Mouse (Mus musculus): Measurements from ENCODE around the gene Nup188.

Nup188 gene

GRCm38 (mm10) chr2:30349196-30349595, 63.0 kb downstream of the Nup188 start:
- DNase-seq (ENCODE audit: low read depth, low spot score) = no peak

GRCm38 (mm10) chr2:30351149-30351548, 65.0 kb downstream of the Nup188 start:
- DNase-seq (ENCODE audit: low read depth, low spot score) = no peak

- DNase-seq (ENCODE audit: low read depth, low spot score) = peak; percentile 86
Measured at GRCm38 (mm10) chr2:30355861-30356260, 69.7 kb downstream of the Nup188 start.

GRCm38 (mm10) chr2:30356266-30356665, 70.1 kb downstream of the Nup188 start:
- peak; percentile 61 for DNase-seq (ENCODE audit: low read depth, low spot score)

GRCm38 (mm10) chr2:30356906-30357305, 70.7 kb downstream of the Nup188 start:
- no peak for DNase-seq (ENCODE audit: low read depth, low spot score)

GRCm38 (mm10) chr2:30357552-30358510, 71.6 kb downstream of the Nup188 start:
- DNase-seq (ENCODE audit: low read depth, low spot score) = peak; percentile 78

- peak; percentile 90 for DNase-seq (ENCODE audit: low read depth, low spot score)
Measured at GRCm38 (mm10) chr2:30358533-30359531, 72.6 kb downstream of the Nup188 start, which contains the start of gene Sh3glb2. Sh3glb2 (minus strand) TSS chr2:30359337.

GRCm38 (mm10) chr2:30360626-30361025, 74.4 kb downstream of the Nup188 start:
- no peak for DNase-seq (ENCODE audit: low read depth, low spot score)

- DNase-seq (ENCODE audit: low read depth, low spot score) = no peak
Measured at GRCm38 (mm10) chr2:30362865-30363264, 76.7 kb downstream of the Nup188 start.

GRCm38 (mm10) chr2:30363773-30364650, 77.8 kb downstream of the Nup188 start, which contains the start of gene Miga2:
Miga2 (plus strand) TSS chr2:30364233.
- peak; percentile 100 for DNase-seq (ENCODE audit: low read depth, low spot score)

- no peak for DNase-seq (ENCODE audit: low read depth, low spot score)
Measured at GRCm38 (mm10) chr2:30365281-30366069, 79.3 kb downstream of the Nup188 start.

- no peak for DNase-seq (ENCODE audit: low read depth, low spot score)
Measured at GRCm38 (mm10) chr2:30366203-30366602, 80.0 kb downstream of the Nup188 start.

GRCm38 (mm10) chr2:30371544-30371943, 85.3 kb downstream of the Nup188 start:
- no peak for DNase-seq (ENCODE audit: low read depth, low spot score)

- no peak for DNase-seq (ENCODE audit: low read depth, low spot score)
Measured at GRCm38 (mm10) chr2:30372726-30373125, 86.5 kb downstream of the Nup188 start.

- no peak for DNase-seq (ENCODE audit: low read depth, low spot score)
Measured at GRCm38 (mm10) chr2:30375893-30376292, 89.7 kb downstream of the Nup188 start.

GRCm38 (mm10) chr2:30377721-30378120, 91.5 kb downstream of the Nup188 start:
- DNase-seq (ENCODE audit: low read depth, low spot score) = no peak

GRCm38 (mm10) chr2:30379307-30379706, 93.1 kb downstream of the Nup188 start:
- no peak for DNase-seq (ENCODE audit: low read depth, low spot score)

- DNase-seq (ENCODE audit: low read depth, low spot score) = no peak
Measured at GRCm38 (mm10) chr2:30380564-30381376, 94.6 kb downstream of the Nup188 start.

GRCm38 (mm10) chr2:30381377-30381725, 95.2 kb downstream of the Nup188 start:
- DNase-seq (ENCODE audit: low read depth, low spot score) = no peak

Measured in brain, adult 2 months (tissue).